25 mouse cellular contexts compared by ENCODE assay signal in genomic region chr2:10312398-10312797, GRCm38 (mm10). TPM values are rescaled to one million over a fixed set of nuclear protein-coding genes. Genes with fewer than 3 reads are reported as not detected.
DNase-seq lines count a peak whose midpoint lies in the region; ATAC-seq and TF ChIP-seq lines count a peak whose summit lies in the region.
"Had no signal": no experiment of that assay in that cellular context is flagged by ENCODE, and none has a peak within 500 bp of the region (broad histone marks: within the 10 kb centered on the region; RNA-seq: fewer than 3 reads in every experiment).

No protein-coding gene starts in this region.

- H3K9me3 ChIP-seq in hindbrain, postnatal 0 days (ENCODE audit: low read length), result no peaks in the 10 kb centered on the region
- H3K9me3 ChIP-seq in hindbrain, embryonic 14.5 days (ENCODE audit: control insufficient read depth, low read length), result no peaks in the 10 kb centered on the region
- H3K9me3 ChIP-seq in E14TG2a.4 (ENCODE audit: low read length), result no peaks in the 10 kb centered on the region
- no peaks in the 10 kb centered on the region for H3K9me3 ChIP-seq in midbrain, embryonic 15.5 days
- H3K9me3 ChIP-seq: heart, embryonic 12.5 days; hindbrain, embryonic 13.5 days; intestine, embryonic 15.5 days; limb, embryonic 13.5 days; lung, embryonic 15.5 days had no signal

- H3K27me3 ChIP-seq in hindbrain, postnatal 0 days (ENCODE audit: insufficient read depth, low read length), result no peaks in the 10 kb centered on the region
- H3K27me3 ChIP-seq in hindbrain, embryonic 14.5 days (ENCODE audit: control insufficient read depth, insufficient read depth, low read length), result no peaks in the 10 kb centered on the region
- H3K27me3 ChIP-seq in E14TG2a.4 (ENCODE audit: insufficient read depth, low read length), result peaks cover 12% of the 10 kb centered on the region; the same call in 1 of the 2 replicates
- no peaks in the 10 kb centered on the region for H3K27me3 ChIP-seq in midbrain, embryonic 15.5 days (replicated peaks)
- H3K27me3 ChIP-seq: intestine, embryonic 15.5 days; lung, embryonic 15.5 days had no signal

- H3K9ac ChIP-seq in hindbrain, postnatal 0 days (replicated peaks; ENCODE audit: low read length), result no peak overlapping the region
- no peak overlapping the region for H3K9ac ChIP-seq in hindbrain, embryonic 14.5 days
- no peak overlapping the region for H3K9ac ChIP-seq in midbrain, embryonic 15.5 days
- H3K9ac ChIP-seq: heart, embryonic 12.5 days; hindbrain, embryonic 13.5 days; intestine, embryonic 15.5 days; limb, embryonic 13.5 days; lung, embryonic 15.5 days had no signal

- no peak for TF ChIP-seq CTCF in hindbrain, postnatal 0 days (IDR thresholded peaks at IDR 0.05; ENCODE audit: low read depth)
- TF ChIP-seq CTCF in E14TG2a.4 (conservative IDR thresholded peaks at IDR 0.05; ENCODE audit: low read length), result no peak
- TF ChIP-seq CTCF in gastrocnemius, adult 2 months (IDR thresholded peaks at IDR 0.05), result no peak

- H3K4me2 ChIP-seq in hindbrain, postnatal 0 days (ENCODE audit: low read depth, low read length), result no peak overlapping the region
- H3K4me2 ChIP-seq in hindbrain, embryonic 14.5 days (replicated peaks), result no peak overlapping the region
- no peak overlapping the region for H3K4me2 ChIP-seq in midbrain, embryonic 15.5 days
- H3K4me2 ChIP-seq: heart, embryonic 12.5 days; hindbrain, embryonic 13.5 days; intestine, embryonic 15.5 days; limb, embryonic 13.5 days; liver, embryonic 11.5 days; lung, embryonic 15.5 days had no signal

- H3K4me3 ChIP-seq in hindbrain, postnatal 0 days (ENCODE audit: low read length), result no peak overlapping the region
- no peak overlapping the region for H3K4me3 ChIP-seq in hindbrain, embryonic 14.5 days (replicated peaks; ENCODE audit: low read length)
- peak overlapping the region; percentile 61 for H3K4me3 ChIP-seq in E14TG2a.4 (replicated peaks; ENCODE audit: low read length)
- H3K4me3 ChIP-seq in midbrain, embryonic 15.5 days, result no peak overlapping the region
- H3K4me3 ChIP-seq in gastrocnemius, adult 2 months, result no peak overlapping the region
- H3K4me3 ChIP-seq: erythroblast, embryonic 14.5 days; heart, adult 2 months; heart, embryonic 12.5 days; hindbrain, embryonic 13.5 days; intestine, embryonic 15.5 days; limb, embryonic 13.5 days; lung, embryonic 15.5 days had no signal

- no peaks in the 10 kb centered on the region for H3K4me1 ChIP-seq in hindbrain, postnatal 0 days (ENCODE audit: insufficient read depth, low read length)
- H3K4me1 ChIP-seq in hindbrain, embryonic 14.5 days (replicated peaks; ENCODE audit: control insufficient read depth, insufficient read depth, low read length), result no peaks in the 10 kb centered on the region
- H3K4me1 ChIP-seq in E14TG2a.4 (replicated peaks; ENCODE audit: low read depth, low read length), result peaks cover 64% of the 10 kb centered on the region
- H3K4me1 ChIP-seq in midbrain, embryonic 15.5 days, result peaks cover 3% of the 10 kb centered on the region; the same call in 1 of the 2 replicates
- H3K4me1 ChIP-seq: intestine, embryonic 15.5 days; limb, embryonic 13.5 days had no signal

- DNase-seq in hindbrain, postnatal 0 days (ENCODE audit: low spot score), result peak; percentile 33
- DNase-seq in hindbrain, embryonic 14.5 days (ENCODE audit: low spot score), result no peak
- DNase-seq in MEL-GATA-1-ER (ENCODE audit: extremely low read depth, low read depth), result peak; percentile 14
- DNase-seq in thymus, postnatal 14 days, result no peak
- DNase-seq in gastrocnemius, adult 8-10 months (ENCODE audit: low spot score in 2 of 2), result no peak
- DNase-seq in gastrocnemius, adult 2 months, result no peak
- DNase-seq: adrenal gland, postnatal 10 days; cerebellum, adult 2 months; cerebellum, postnatal 14 days; gastrocnemius, postnatal 25 days; heart, adult 2 months; heart, postnatal 4 days; kidney, adult 8-10 months; retina, postnatal 1 day; spleen, adult 18-20 months had no signal

- 60% methylated on average over 7 of the region's 7 CpGs for WGBS in hindbrain, postnatal 0 days
- WGBS in hindbrain, embryonic 14.5 days, result 63% methylated on average over 7 of the region's 7 CpGs
- 60% methylated on average over 7 of the region's 7 CpGs for WGBS in midbrain, embryonic 15.5 days

- intact Hi-C loops in gastrocnemius, adult 2 months (cut with DNase I), result no loop called here

- H3K36me3 ChIP-seq in hindbrain, postnatal 0 days (ENCODE audit: insufficient read depth, low read length), result no peaks in the 10 kb centered on the region
- H3K36me3 ChIP-seq in hindbrain, embryonic 14.5 days (replicated peaks; ENCODE audit: control insufficient read depth, insufficient read depth), result no peaks in the 10 kb centered on the region
- peaks cover 4% of the 10 kb centered on the region; the same call in 1 of the 2 replicates for H3K36me3 ChIP-seq in E14TG2a.4 (ENCODE audit: insufficient read depth, low read length)
- H3K36me3 ChIP-seq in midbrain, embryonic 15.5 days (replicated peaks), result no peaks in the 10 kb centered on the region
- H3K36me3 ChIP-seq: heart, embryonic 12.5 days; hindbrain, embryonic 13.5 days; intestine, embryonic 15.5 days; limb, embryonic 13.5 days; lung, embryonic 15.5 days had no signal

- no peak for ATAC-seq in hindbrain, postnatal 0 days
- ATAC-seq in hindbrain, embryonic 14.5 days (ENCODE audit: low FRiP score), result no peak
- ATAC-seq in midbrain, embryonic 15.5 days (replicated peaks), result peak; percentile 71
- ATAC-seq: intestine, embryonic 15.5 days had no signal

- no peak overlapping the region for H3K27ac ChIP-seq in hindbrain, postnatal 0 days
- H3K27ac ChIP-seq in hindbrain, embryonic 14.5 days, result no peak overlapping the region
- no peak overlapping the region for H3K27ac ChIP-seq in midbrain, embryonic 15.5 days
- no peak overlapping the region for H3K27ac ChIP-seq in gastrocnemius, adult 2 months
- H3K27ac ChIP-seq: heart, adult 2 months; hindbrain, embryonic 13.5 days; intestine, embryonic 15.5 days; kidney, postnatal 0 days; limb, embryonic 13.5 days; lung, embryonic 15.5 days had no signal

RNA-seq across cellular contexts. Expression of gene Sfmbt2, which starts 57.9 kb away (rescaled TPM):
- total RNA-seq in hindbrain, postnatal 0 days (2014; rRNA removed), result 6.8 and 7.2 TPM in 2 replicates
- 5.2 and 6.2 TPM in 2 replicates for polyA plus RNA-seq in hindbrain, postnatal 0 days (2015; fragmentation: Nextera tagmentation; extraction: Ambion mirVana)
- polyA plus RNA-seq in hindbrain, embryonic 14.5 days (2014; fragmentation: Nextera tagmentation; extraction: Ambion mirVana), result 6.3 and 7.7 TPM in 2 replicates
- polyA plus RNA-seq in midbrain, embryonic 15.5 days (2015; fragmentation: Nextera tagmentation; extraction: Ambion mirVana), result 5.2 and 6.3 TPM in 2 replicates
- total RNA-seq in gastrocnemius, adult 8-10 months (2022), result under 1 TPM in 2 of 4 experiments, not detected in 2; 0.08 to 0.20 TPM
- total RNA-seq in gastrocnemius, adult 2 months (2021), result under 1 TPM; 0.05 to 0.08 TPM
- polyA plus RNA-seq: erythroblast, embryonic 14.5 days had no signal

Comparison
In these comparisons a context has a peak if more than half of its experiments do, and no peak if none do; other contexts are left out.
1. DNase-seq: peak in hindbrain, postnatal 0 days (single experiment) and MEL-GATA-1-ER (single experiment); none in hindbrain, embryonic 14.5 days (single experiment), thymus, postnatal 14 days (single experiment), gastrocnemius, adult 8-10 months (0 of 2) and gastrocnemius, adult 2 months (single experiment).